Comparison of ENCODE assay signal across 7 mouse cellular contexts in the genomic region with DNA sequence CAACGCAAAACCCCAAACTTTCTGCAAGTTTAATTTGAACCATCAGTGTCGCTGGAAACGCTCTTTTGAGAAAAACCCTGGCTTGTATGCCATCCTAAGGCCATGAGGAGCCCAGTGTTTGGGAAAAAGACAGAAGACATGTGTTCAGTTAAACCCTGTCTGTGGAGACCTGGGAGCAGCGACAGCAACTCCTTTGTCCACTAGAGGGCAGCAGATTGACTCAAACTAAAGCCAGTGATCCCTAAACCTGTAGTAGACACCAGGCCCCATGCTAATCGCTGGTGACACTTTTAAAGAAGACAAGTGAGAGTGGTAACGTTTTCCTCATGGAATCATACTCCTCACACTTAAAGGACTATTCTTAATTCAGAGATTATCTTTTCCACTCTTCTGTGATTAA.
DNase-seq lines count a peak whose midpoint lies in the region; TF ChIP-seq lines count a peak whose summit lies in the region.

No protein-coding gene starts in this region.

- no peak overlapping the region for H3K27ac ChIP-seq in embryonic fibroblast, embryonic 13.5 days (ENCODE audit: insufficient read depth, low read length)

- no peaks in the 10 kb centered on the region for H3K4me1 ChIP-seq in embryonic fibroblast, embryonic 13.5 days (ENCODE audit: control insufficient read depth, insufficient read depth, low read length)

- intact Hi-C loops in heart, postnatal 14 days (cut with DNase I): loop anchor here (5.0 to 10.0 kb wide), 3 partner anchors 124 to 653 kb away; no protein-coding TSS in a partner anchor

- TF ChIP-seq POLR2A in embryonic fibroblast, embryonic 13.5 days (IDR thresholded peaks at IDR 0.05; ENCODE audit: low read depth, low read length): no peak

- peak; percentile 74 for TF ChIP-seq CTCF in embryonic fibroblast, embryonic 13.5 days (IDR thresholded peaks at IDR 0.05; ENCODE audit: borderline replicate concordance, insufficient read depth, low read length)

- H3K4me3 ChIP-seq in embryonic fibroblast, embryonic 13.5 days (ENCODE audit: insufficient read depth, low read length): no peak overlapping the region

- DNase-seq in Muller cell, postnatal 12 days (ENCODE audit: inconsistent ontology term): peak; percentile 35
- DNase-seq in brain, adult 2 months (ENCODE audit: low read depth, low spot score): peak; percentile 89
- DNase-seq in heart, postnatal 14 days: peak; percentile 43 to 66
- peak; percentile 64 to 72 for DNase-seq in kidney, postnatal 4 days
- peak; percentile 62 for DNase-seq in lung, postnatal 14 days
- peak; percentile 69 for DNase-seq in retina, adult 2 months (ENCODE audit: low read depth, low spot score)

Comparison
In these comparisons a context has a peak if more than half of its experiments do, and no peak if none do; other contexts are left out.
1. DNase-seq: peak in every context shown above with its lines; median percentile 89 in brain, adult 2 months; 69 in retina, adult 2 months; 68 in kidney, postnatal 4 days; 62 in lung, postnatal 14 days; 54 in heart, postnatal 14 days; 35 in Muller cell, postnatal 12 days.